Mouse (Mus musculus) liver, postnatal 0 days (tissue): Measurements from ENCODE around the gene Slc6a9.

Source experiments
- CTCF ChIP-seq: sonication (generic); IDR thresholded peaks from 2 replicates; pipeline ENCODE4 v1.5.1; 2016; ENCODE audit warnings: antibody characterized with exemption, low read depth
- EP300 ChIP-seq: IDR thresholded peaks from 2 replicates; pipeline ENCODE4 v1.6.1; 2016; ENCODE audit warnings: antibody characterized with exemption, low read depth, mild to moderate bottlenecking

GRCm38 (mm10) chr4:117841566-117841965, 7.3 kb downstream of the Slc6a9 start:
- TF ChIP-seq CTCF, result no peak
- TF ChIP-seq EP300, result no peak
